Mouse (Mus musculus): ENCODE measurements around the gene Camk1d.

DNA sequence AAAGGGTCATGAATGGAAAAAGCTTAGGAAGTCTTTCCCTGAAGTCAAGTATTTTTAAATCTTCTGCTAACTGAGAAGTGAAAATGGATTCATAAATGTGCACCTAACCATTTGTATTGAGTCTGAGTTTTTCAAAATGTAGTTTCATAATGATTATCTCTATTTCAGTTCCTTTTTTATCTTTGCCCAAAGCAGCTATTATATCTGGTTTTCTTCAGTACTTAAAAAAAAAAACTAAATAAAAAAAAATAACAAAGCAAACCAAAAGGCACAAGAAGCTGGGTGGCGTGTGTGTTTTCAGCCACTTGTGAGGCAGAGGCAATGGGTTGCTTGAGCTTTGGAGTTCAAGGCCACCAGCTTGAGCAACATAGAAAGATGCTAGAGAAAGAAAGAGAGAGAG lies 26.6 kb upstream of the Camk1d start:
- TF ChIP-seq CHD2 (IDR thresholded peaks at IDR 0.05; ENCODE audit: low read depth, low read length): no peak
- TF ChIP-seq HCFC1 (IDR thresholded peaks at IDR 0.05; ENCODE audit: borderline replicate concordance, insufficient read depth, low read length): no peak
- no peak for TF ChIP-seq ZNF384 (IDR thresholded peaks at IDR 0.05; ENCODE audit: low read depth, low read length)
